Mouse (Mus musculus): ENCODE measurements at regions not wholly inside any gene's neighbourhood (a gene's known extent, or its start where the extent isn't known, plus 50 kb on each side); places are given as distances from the start of the nearest gene placed in this dataset.

GRCm38 (mm10) chr5:133963301-133963700 lies 136.2 kb upstream of the Castor2 start:
- no peak overlapping the region for H3K4me3 ChIP-seq (replicated peaks in 1 of 3; ENCODE audit: low read depth in 2 of 3, low read length in 2 of 3, poor library complexity in 1 of 3)
- dilution Hi-C loops (cut with MboI; ENCODE audit: extremely low pct_ligation_motif_present, extremely low pct_unique_long_range_greater_than_20kb, low sequenced_read_pairs): no loop called here
- H3K9ac ChIP-seq (ENCODE audit: insufficient read depth, low read depth): no peak overlapping the region
- no peaks in the 10 kb centered on the region for H3K79me2 ChIP-seq (replicated peaks; ENCODE audit: control insufficient read depth, extremely low read depth, insufficient read depth, poor library complexity, severe bottlenecking)
- no peak overlapping the region for H3K27ac ChIP-seq (ENCODE audit: insufficient read depth, low read depth)
- in situ Hi-C loops (cut with MboI; ENCODE audit: low pct_ligation_motif_present, low pct_unique_long_range_greater_than_20kb, low sequenced_read_pairs): no loop called here
- DNase-seq (ENCODE audit: extremely low read depth): no peak
- no peak for TF ChIP-seq NELFE (IDR thresholded peaks at IDR 0.05; ENCODE audit: low read depth, low read length)
- TF ChIP-seq GABPA (IDR thresholded peaks at IDR 0.05; ENCODE audit: insufficient replicate concordance, low read depth, low read length): no peak
- TF ChIP-seq ETS1 (conservative IDR thresholded peaks at IDR 0.05; ENCODE audit: low read depth, low read length): no peak
- TF ChIP-seq RCOR1 (conservative IDR thresholded peaks at IDR 0.05; ENCODE audit: low read depth, low read length): no peak
- TF ChIP-seq KAT2A (IDR thresholded peaks at IDR 0.05; ENCODE audit: insufficient replicate concordance, low read length): no peak
- no peak for TF ChIP-seq HCFC1 (IDR thresholded peaks at IDR 0.05; ENCODE audit: low read depth, low read length)
- no peak for TF ChIP-seq USF1 (IDR thresholded peaks at IDR 0.05; ENCODE audit: low read depth, low read length)
- H3K9me3 ChIP-seq (replicated peaks; ENCODE audit: low read length): peaks cover 59% of the 10 kb centered on the region
- H3K4me1 ChIP-seq (ENCODE audit: control insufficient read depth in 1 of 2, insufficient read depth in 2 of 2): no peaks in the 10 kb centered on the region
- no peaks in the 10 kb centered on the region for H3K36me3 ChIP-seq (replicated peaks in 1 of 2; ENCODE audit: control insufficient read depth in 1 of 2, insufficient read depth in 1 of 2, low read length in 1 of 2)
- no peaks in the 10 kb centered on the region for H3K27me3 ChIP-seq (replicated peaks)
- no peak overlapping the region for H3K4me2 ChIP-seq (ENCODE audit: insufficient read depth, low read depth, poor library complexity, severe bottlenecking)

DNA sequence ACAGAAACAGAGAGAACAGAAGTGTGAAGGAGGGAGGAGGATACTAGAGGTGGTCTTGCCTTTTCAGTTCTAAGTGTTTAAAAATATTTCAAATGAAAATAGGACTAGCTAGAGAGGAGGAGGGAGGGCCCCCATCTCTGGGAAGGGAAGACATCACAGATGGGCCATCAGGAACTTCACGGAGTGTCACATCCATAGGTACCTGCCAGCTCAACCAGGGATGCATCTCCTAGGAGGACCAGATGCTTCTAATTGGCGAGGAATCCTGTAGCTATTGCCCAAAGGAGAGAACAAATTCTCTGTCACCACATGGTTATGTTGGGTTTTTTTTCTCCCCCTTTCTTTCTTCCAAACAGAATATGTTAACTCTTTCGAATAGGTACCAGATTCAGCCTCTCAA lies 158.7 kb upstream of the Castor2 start:
- peaks cover 62% of the 10 kb centered on the region for H3K9me3 ChIP-seq (replicated peaks; ENCODE audit: low read length)
- in situ Hi-C loops (cut with MboI; ENCODE audit: low pct_ligation_motif_present, low pct_unique_long_range_greater_than_20kb, low sequenced_read_pairs) (no loop called here), dilution Hi-C loops (cut with MboI; ENCODE audit: extremely low pct_ligation_motif_present, extremely low pct_unique_long_range_greater_than_20kb, low sequenced_read_pairs) (no loop called here)
- no peaks in the 10 kb centered on the region for H3K79me2 ChIP-seq (replicated peaks; ENCODE audit: control insufficient read depth, extremely low read depth, insufficient read depth, poor library complexity, severe bottlenecking)
- no peak overlapping the region for H3K27ac ChIP-seq (ENCODE audit: insufficient read depth, low read depth)
- no peaks in the 10 kb centered on the region for H3K27me3 ChIP-seq (replicated peaks)
- DNase-seq (ENCODE audit: extremely low read depth): no peak
- H3K4me2 ChIP-seq (ENCODE audit: insufficient read depth, low read depth, poor library complexity, severe bottlenecking): no peak overlapping the region
- TF ChIP-seq MEF2A (IDR thresholded peaks at IDR 0.05; ENCODE audit: borderline replicate concordance, low read depth, low read length): no peak
- TF ChIP-seq E2F4 (IDR thresholded peaks at IDR 0.05; ENCODE audit: insufficient replicate concordance, low read depth, low read length): no peak
- TF ChIP-seq MAZ (IDR thresholded peaks at IDR 0.05; ENCODE audit: low read depth, low read length): no peak
- no peak for TF ChIP-seq MXI1 (IDR thresholded peaks at IDR 0.05; ENCODE audit: low read depth, low read length)
- TF ChIP-seq ETS1 (conservative IDR thresholded peaks at IDR 0.05; ENCODE audit: low read depth, low read length): no peak
- no peak for TF ChIP-seq IRF4 (IDR thresholded peaks at IDR 0.05; ENCODE audit: low read depth, low read length)
- TF ChIP-seq CTCF (conservative IDR thresholded peaks at IDR 0.05 in 1 of 2, IDR thresholded peaks at IDR 0.05 in 1 of 2; ENCODE audit: low read depth in 2 of 2, low read length in 2 of 2): no peak
- no peak overlapping the region for H3K9ac ChIP-seq (ENCODE audit: insufficient read depth, low read depth)
- no peak overlapping the region for H3K4me3 ChIP-seq (replicated peaks in 1 of 3; ENCODE audit: low read depth in 2 of 3, low read length in 2 of 3, poor library complexity in 1 of 3)
- no peaks in the 10 kb centered on the region for H3K36me3 ChIP-seq (replicated peaks in 1 of 2; ENCODE audit: control insufficient read depth in 1 of 2, insufficient read depth in 1 of 2, low read length in 1 of 2)
- no peaks in the 10 kb centered on the region for H3K4me1 ChIP-seq (ENCODE audit: control insufficient read depth in 1 of 2, insufficient read depth in 2 of 2)

DNA sequence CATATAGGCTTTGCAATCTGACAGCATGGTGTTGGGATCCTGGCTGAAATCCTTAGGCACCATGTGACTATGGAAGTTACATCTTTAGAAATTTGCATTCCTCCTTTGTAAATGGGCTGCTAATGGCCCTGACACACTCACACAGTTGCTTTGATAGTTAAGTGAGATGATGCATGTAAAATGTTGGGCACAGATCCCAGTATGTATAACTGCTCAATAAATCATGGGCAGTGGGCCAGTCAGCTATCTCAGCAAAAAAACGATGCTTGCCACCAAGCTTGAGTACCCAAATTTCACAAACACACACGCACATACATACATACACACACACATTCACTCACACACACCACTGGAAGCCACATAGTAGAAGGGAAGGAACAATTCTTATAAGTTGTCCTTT lies 159.5 kb upstream of the Castor2 start:
- Histone ChIP-seq H3K27me3 (replicated peaks) (no peaks in the 10 kb centered on the region), H3K9ac (ENCODE audit: insufficient read depth, low read depth) (no peak overlapping the region), H3K9me3 (replicated peaks; ENCODE audit: low read length) (peaks cover 62% of the 10 kb centered on the region), H3K4me1 (ENCODE audit: control insufficient read depth in 1 of 2, insufficient read depth in 2 of 2) (no peaks in the 10 kb centered on the region), H3K4me3 (replicated peaks in 1 of 3; ENCODE audit: low read depth in 2 of 3, low read length in 2 of 3, poor library complexity in 1 of 3) (no peak overlapping the region), H3K4me2 (ENCODE audit: insufficient read depth, low read depth, poor library complexity, severe bottlenecking) (no peak overlapping the region), H3K27ac (ENCODE audit: insufficient read depth, low read depth) (no peak overlapping the region), H3K79me2 (replicated peaks; ENCODE audit: control insufficient read depth, extremely low read depth, insufficient read depth, poor library complexity, severe bottlenecking) (no peaks in the 10 kb centered on the region), H3K36me3 (replicated peaks in 1 of 2; ENCODE audit: control insufficient read depth in 1 of 2, insufficient read depth in 1 of 2, low read length in 1 of 2) (no peaks in the 10 kb centered on the region)
- in situ Hi-C loops (cut with MboI; ENCODE audit: low pct_ligation_motif_present, low pct_unique_long_range_greater_than_20kb, low sequenced_read_pairs): no loop called here
- DNase-seq (ENCODE audit: extremely low read depth): no peak
- TF ChIP-seq CTCF (conservative IDR thresholded peaks at IDR 0.05 in 1 of 2, IDR thresholded peaks at IDR 0.05 in 1 of 2; ENCODE audit: low read depth in 2 of 2, low read length in 2 of 2) (no peak), E2F4 (IDR thresholded peaks at IDR 0.05; ENCODE audit: insufficient replicate concordance, low read depth, low read length) (no peak), MEF2A (IDR thresholded peaks at IDR 0.05; ENCODE audit: borderline replicate concordance, low read depth, low read length) (no peak), POLR2AphosphoS2 (IDR thresholded peaks at IDR 0.05; ENCODE audit: low read depth, low read length) (no peak), KAT2A (IDR thresholded peaks at IDR 0.05; ENCODE audit: insufficient replicate concordance, low read length) (no peak), ZMIZ1 (IDR thresholded peaks at IDR 0.05; ENCODE audit: low read depth, low read length) (no peak), HCFC1 (IDR thresholded peaks at IDR 0.05; ENCODE audit: low read depth, low read length) (no peak), UBTF (IDR thresholded peaks at IDR 0.05; ENCODE audit: low read depth, low read length) (no peak), SIN3A (IDR thresholded peaks at IDR 0.05; ENCODE audit: low read length) (no peak)
- dilution Hi-C loops (cut with MboI; ENCODE audit: extremely low pct_ligation_motif_present, extremely low pct_unique_long_range_greater_than_20kb, low sequenced_read_pairs): no loop called here

Data from CH12.LX (cell line).